Mouse (Mus musculus): ENCODE results near the gene Prpf6. TPM values are rescaled to one million over a fixed set of nuclear protein-coding genes. Genes with fewer than 3 reads are reported as not detected.

The Prpf6 gene
- total and polyA plus RNA-seq, 3 experiments, result 28.3 to 53.8 (median 48.1) TPM

- TF ChIP-seq POLR2A (IDR thresholded peaks at IDR 0.05; ENCODE audit: low read depth, low read length), result peak; percentile 84
- TF ChIP-seq UBTF (IDR thresholded peaks at IDR 0.05; ENCODE audit: low read depth, low read length), result peak; percentile 63; the same call in 1 of the 2 replicates
- peak; percentile 21 for TF ChIP-seq RAD21 (IDR thresholded peaks at IDR 0.05; ENCODE audit: low read depth, low read length)
- peak; percentile 31 for TF ChIP-seq SMC3 (IDR thresholded peaks at IDR 0.05; ENCODE audit: low read depth, low read length)
- TF ChIP-seq JUN (IDR thresholded peaks at IDR 0.05; ENCODE audit: insufficient read depth, low read depth, low read length), result no peak
- TF ChIP-seq ETS1 (conservative IDR thresholded peaks at IDR 0.05; ENCODE audit: low read depth, low read length), result no peak; the same call in 1 of the 2 replicates
- peak; percentile 90 for TF ChIP-seq MXI1 (IDR thresholded peaks at IDR 0.05; ENCODE audit: low read depth, low read length)
- TF ChIP-seq JUND (conservative IDR thresholded peaks at IDR 0.05; ENCODE audit: low read depth, low read length), result no peak
- no peak for TF ChIP-seq MAFK (IDR thresholded peaks at IDR 0.05; ENCODE audit: insufficient replicate concordance, low read length)
- TF ChIP-seq TCF12 (IDR thresholded peaks at IDR 0.05; ENCODE audit: low read depth, low read length), result peak; percentile 70
- TF ChIP-seq ZKSCAN1 (IDR thresholded peaks at IDR 0.05; ENCODE audit: borderline replicate concordance, low read depth, low read length), result no peak
- no peak for TF ChIP-seq CHD1 (IDR thresholded peaks at IDR 0.05; ENCODE audit: low read depth, low read length)
- no peak for TF ChIP-seq E2F4 (IDR thresholded peaks at IDR 0.05; ENCODE audit: insufficient replicate concordance, low read depth, low read length)
- TF ChIP-seq PAX5 (IDR thresholded peaks at IDR 0.05; ENCODE audit: low read length), result no peak
- no peak; the same call in 1 of the 2 replicates for TF ChIP-seq MAZ (IDR thresholded peaks at IDR 0.05; ENCODE audit: low read depth, low read length)
- TF ChIP-seq SIN3A (IDR thresholded peaks at IDR 0.05; ENCODE audit: low read length), result no peak; the same call in 1 of the 2 replicates
- peak; percentile 69 for TF ChIP-seq ELF1 (IDR thresholded peaks at IDR 0.05; ENCODE audit: low read depth, low read length)
- no peak for TF ChIP-seq ZC3H11A (IDR thresholded peaks at IDR 0.05; ENCODE audit: low read depth, low read length)
- TF ChIP-seq POLR2AphosphoS2 (IDR thresholded peaks at IDR 0.05; ENCODE audit: low read depth, low read length), result no peak
- TF ChIP-seq IRF4 (IDR thresholded peaks at IDR 0.05; ENCODE audit: low read depth, low read length), result peak; percentile 36; the same call in 1 of the 2 replicates
- peak; percentile 44; the same call in 1 of the 2 replicates for TF ChIP-seq NRF1 (IDR thresholded peaks at IDR 0.05; ENCODE audit: low read depth, low read length)
- TF ChIP-seq MEF2A (IDR thresholded peaks at IDR 0.05; ENCODE audit: borderline replicate concordance, low read depth, low read length), result no peak
- TF ChIP-seq BHLHE40 (IDR thresholded peaks at IDR 0.05; ENCODE audit: low read depth, low read length), result peak; percentile 83
- TF ChIP-seq GABPA (IDR thresholded peaks at IDR 0.05; ENCODE audit: insufficient replicate concordance, low read depth, low read length), result no peak
- TF ChIP-seq USF1 (IDR thresholded peaks at IDR 0.05; ENCODE audit: low read depth, low read length), result peak; percentile 55
- TF ChIP-seq USF2 (conservative IDR thresholded peaks at IDR 0.05; ENCODE audit: low read depth, low read length), result no peak
- TF ChIP-seq CHD2 (IDR thresholded peaks at IDR 0.05; ENCODE audit: low read length), result peak; percentile 22; the same call in 1 of the 2 replicates
- peak; percentile 79; the same call in 1 of the 2 replicates for TF ChIP-seq MYC (IDR thresholded peaks at IDR 0.05; ENCODE audit: low read depth, low read length)
- no peak for TF ChIP-seq RCOR1 (conservative IDR thresholded peaks at IDR 0.05; ENCODE audit: low read depth, low read length)
- peak; percentile 4; the same call in 1 of the 2 replicates for TF ChIP-seq ZMIZ1 (IDR thresholded peaks at IDR 0.05; ENCODE audit: low read depth, low read length)
- no peak for TF ChIP-seq EP300 (IDR thresholded peaks at IDR 0.05; ENCODE audit: low read length)
- peak; percentile 99 for TF ChIP-seq ZNF384 (IDR thresholded peaks at IDR 0.05; ENCODE audit: low read depth, low read length)
- peak; percentile 90 for TF ChIP-seq HCFC1 (IDR thresholded peaks at IDR 0.05; ENCODE audit: low read depth, low read length)
- peak; percentile 60; the same call in 1 of the 2 replicates for TF ChIP-seq KAT2A (IDR thresholded peaks at IDR 0.05; ENCODE audit: insufficient replicate concordance, low read length)
- peak; percentile 83 for TF ChIP-seq NELFE (IDR thresholded peaks at IDR 0.05; ENCODE audit: low read depth, low read length)
- TF ChIP-seq CTCF (conservative IDR thresholded peaks at IDR 0.05 in 1 of 2, IDR thresholded peaks at IDR 0.05 in 1 of 2; ENCODE audit: low read depth in 2 of 2, low read length in 2 of 2), result peak in 1 of 2 experiments; percentile 45; a peak in 2 of 4 replicates
- 0 out of 2 replicates have a peak, but pooled peaks have one; percentile 6 for TF ChIP-seq TBP (conservative IDR thresholded peaks at IDR 0.05; ENCODE audit: low read depth, low read length)
- peak; percentile 79 for TF ChIP-seq MAX (IDR thresholded peaks at IDR 0.05; ENCODE audit: low read length)
- dilution Hi-C loops (cut with MboI; ENCODE audit: extremely low pct_ligation_motif_present, extremely low pct_unique_long_range_greater_than_20kb, low sequenced_read_pairs), result no loop called here
- H3K79me2 ChIP-seq (replicated peaks; ENCODE audit: control insufficient read depth, extremely low read depth, insufficient read depth, poor library complexity, severe bottlenecking), result no peaks in the 10 kb centered on the region
- peaks cover 0 to 15% of the 10 kb centered on the region in 2 experiments for H3K36me3 ChIP-seq (replicated peaks in 1 of 2; ENCODE audit: control insufficient read depth in 1 of 2, insufficient read depth in 1 of 2, low read length in 1 of 2)
- H3K4me1 ChIP-seq (ENCODE audit: control insufficient read depth in 1 of 2, insufficient read depth in 2 of 2), result peaks cover 21 to 58% of the 10 kb centered on the region in 2 experiments
- peak within 1 kb of the TSS; percentile 23; the same call in 1 of the 2 replicates for H3K27ac ChIP-seq (ENCODE audit: insufficient read depth, low read depth)
- H3K27me3 ChIP-seq (replicated peaks), result no peaks in the 10 kb centered on the region
- H3K9ac ChIP-seq (ENCODE audit: insufficient read depth, low read depth), result peak within 1 kb of the TSS; percentile 62
- in situ Hi-C loops (cut with MboI; ENCODE audit: low pct_ligation_motif_present, low pct_unique_long_range_greater_than_20kb, low sequenced_read_pairs), result loop anchor here (5.0 kb wide), 1 partner anchor 38 kb away; no protein-coding TSS in a partner anchor
- peak within 1 kb of the TSS; percentile 63 for H3K4me2 ChIP-seq (ENCODE audit: insufficient read depth, low read depth, poor library complexity, severe bottlenecking)
- H3K4me3 ChIP-seq (replicated peaks in 1 of 3; ENCODE audit: low read depth in 2 of 3, low read length in 2 of 3, poor library complexity in 1 of 3), result peak within 1 kb of the TSS; percentile 63 to 77 (median 72)
- DNase-seq (ENCODE audit: extremely low read depth), result peak; percentile 66
- no peaks in the 10 kb centered on the region for H3K9me3 ChIP-seq (replicated peaks; ENCODE audit: low read length)
These were observed 88.5 kb downstream of the Prpf6 start, which contains the start of gene Tcea2 for GRCm38 (mm10) chr2:181679951-181680715. Gene Tcea2 (plus strand): TSS chr2:181680310.
